Mouse (Mus musculus) CH12.LX (cell line): ENCODE measurements at regions not wholly inside any gene's neighbourhood (a gene's known extent, or its start where the extent isn't known, plus 50 kb on each side); places are given as distances from the start of the nearest gene placed in this dataset.
A peak's percentile ranks its signal among the peaks of the same experiment; 100 is the strongest.

Experiments used
- DNase-seq: peaks from one replicate; pipeline ENCODE4 v3.0.0-alpha.2; 2013; ENCODE audit errors: extremely low read depth
- H3K27ac ChIP-seq: 2 replicates; pipeline ENCODE4 v1.5.1; 2012; ENCODE audit warnings: low read depth, mild to moderate bottlenecking, control low read depth, moderate library complexity; ENCODE audit not compliant: insufficient read depth
- H3K27me3 ChIP-seq: replicated peaks from 2 replicates; pipeline ENCODE3; 2012; ENCODE audit warnings: inconsistent platforms
- H3K36me3 ChIP-seq, 2 experiments: replicated peaks in 1 of 2; 2 replicates each; pipeline versions ENCODE3 to v1.6.1; 2012; ENCODE audit warnings: inconsistent platforms in 1 of 2, low read length in 1 of 2, mild to moderate bottlenecking in 1 of 2, mixed read lengths in 1 of 2, moderate library complexity in 1 of 2; ENCODE audit not compliant: control insufficient read depth in 1 of 2, insufficient read depth in 1 of 2
- H3K4me1 ChIP-seq, 2 experiments: 2 replicates each; pipeline ENCODE4 v1.6.1; 2012; ENCODE audit warnings: inconsistent platforms in 1 of 2, moderate library complexity in 1 of 2; ENCODE audit not compliant: insufficient read depth in 2 of 2, control insufficient read depth in 1 of 2
- H3K4me2 ChIP-seq: 2 replicates; pipeline ENCODE4 v1.6.1; 2012; ENCODE audit warnings: low read depth, mild to moderate bottlenecking, control low read depth; ENCODE audit not compliant: poor library complexity, insufficient read depth, severe bottlenecking
- H3K4me3 ChIP-seq, 3 experiments: fragments of 150-350 bp in 1 of 3; sonication (generic) in 1 of 3; replicated peaks in 1 of 3; 2 replicates each; pipeline versions ENCODE3 to v1.5.1; 2011 to 2012; ENCODE audit warnings: low read depth in 2 of 3, low read length in 2 of 3, mild to moderate bottlenecking in 2 of 3, moderate library complexity in 2 of 3, control low read depth in 1 of 3, improper control_type of control experiment in 1 of 3, inconsistent platforms in 1 of 3, mixed read lengths in 1 of 3; ENCODE audit not compliant: poor library complexity in 1 of 3
- H3K79me2 ChIP-seq: replicated peaks from 2 replicates; pipeline ENCODE4 v1.6.1; 2012; ENCODE audit warnings: mild to moderate bottlenecking, moderate library complexity; ENCODE audit not compliant: control insufficient read depth, poor library complexity, insufficient read depth, severe bottlenecking; ENCODE audit errors: extremely low read depth
- H3K9ac ChIP-seq: 2 replicates; pipeline ENCODE4 v1.6.1; 2012; ENCODE audit warnings: low read depth, mild to moderate bottlenecking, control low read depth, moderate library complexity; ENCODE audit not compliant: insufficient read depth
- H3K9me3 ChIP-seq: replicated peaks from 2 replicates; pipeline ENCODE3; 2012; ENCODE audit warnings: low read length, inconsistent platforms, mixed read lengths
- BHLHE40 ChIP-seq: IDR thresholded peaks from 2 replicates; pipeline ENCODE4 v1.6.1; 2011; ENCODE audit warnings: mild to moderate bottlenecking, low read depth, low read length, improper control_type of control experiment
- CHD1 ChIP-seq: IDR thresholded peaks from 2 replicates; pipeline ENCODE4 v1.6.1; 2012; ENCODE audit warnings: low read depth, low read length, improper control_type of control experiment, inconsistent platforms
- CHD2 ChIP-seq: IDR thresholded peaks from 2 replicates; pipeline ENCODE4 v1.6.1; 2011; ENCODE audit warnings: low read length, improper control_type of control experiment
- CTCF ChIP-seq, 2 experiments: IDR thresholded peaks in 1 of 2; conservative IDR thresholded peaks in 1 of 2; 2 replicates each; pipeline ENCODE4 v1.5.1; 2011 to 2012; ENCODE audit warnings: low read depth in 2 of 2, low read length in 2 of 2, improper control_type of control experiment in 1 of 2, inconsistent platforms in 1 of 2, mild to moderate bottlenecking in 1 of 2, moderate library complexity in 1 of 2
- E2F4 ChIP-seq: IDR thresholded peaks from 2 replicates; pipeline ENCODE4 v1.6.1; 2011; ENCODE audit warnings: low read depth, low read length, improper control_type of control experiment; ENCODE audit not compliant: insufficient replicate concordance
- EP300 ChIP-seq: IDR thresholded peaks from 2 replicates; pipeline ENCODE4 v1.6.1; 2011; ENCODE audit warnings: low read length, improper control_type of control experiment
- ETS1 ChIP-seq: conservative IDR thresholded peaks from 2 replicates; pipeline ENCODE4 v1.6.1; 2012; ENCODE audit warnings: low read depth, mild to moderate bottlenecking, inconsistent platforms, low read length, improper control_type of control experiment, moderate library complexity
- IRF4 ChIP-seq: IDR thresholded peaks from 2 replicates; pipeline ENCODE4 v1.6.1; 2014; ENCODE audit warnings: low read depth, mild to moderate bottlenecking, inconsistent platforms, low read length, improper control_type of control experiment
- JUND ChIP-seq: conservative IDR thresholded peaks from 2 replicates; pipeline ENCODE4 v1.6.1; 2011; ENCODE audit warnings: low read depth, low read length, improper control_type of control experiment
- KAT2A ChIP-seq: IDR thresholded peaks from 2 replicates; pipeline ENCODE4 v1.6.1; 2012; ENCODE audit warnings: low read length, improper control_type of control experiment, inconsistent platforms; ENCODE audit not compliant: insufficient replicate concordance
- MAFK ChIP-seq: IDR thresholded peaks from 2 replicates; pipeline ENCODE4 v1.6.1; 2011; ENCODE audit warnings: low read length, improper control_type of control experiment; ENCODE audit not compliant: insufficient replicate concordance
- MXI1 ChIP-seq: IDR thresholded peaks from 2 replicates; pipeline ENCODE4 v1.6.1; 2011; ENCODE audit warnings: mild to moderate bottlenecking, low read depth, low read length, improper control_type of control experiment
- MYC ChIP-seq: IDR thresholded peaks from 2 replicates; pipeline ENCODE4 v1.6.1; 2011; ENCODE audit warnings: low read depth, mild to moderate bottlenecking, improper control_type of control experiment, low read length
- NRF1 ChIP-seq: IDR thresholded peaks from 2 replicates; pipeline ENCODE4 v1.6.1; 2014; ENCODE audit warnings: low read depth, mild to moderate bottlenecking, inconsistent platforms, low read length, improper control_type of control experiment, moderate library complexity
- PAX5 ChIP-seq: IDR thresholded peaks from 2 replicates; pipeline ENCODE4 v1.6.1; 2012; ENCODE audit warnings: low read length, inconsistent platforms, mixed read lengths
- POLR2A ChIP-seq: IDR thresholded peaks from 2 replicates; pipeline ENCODE4 v1.6.1; 2011; ENCODE audit warnings: low read depth, mild to moderate bottlenecking, improper control_type of control experiment, low read length
- POLR2AphosphoS2 ChIP-seq: IDR thresholded peaks from 2 replicates; pipeline ENCODE4 v1.6.1; 2011; ENCODE audit warnings: low read depth, low read length, improper control_type of control experiment
- RAD21 ChIP-seq: IDR thresholded peaks from 2 replicates; pipeline ENCODE4 v1.6.1; 2011; ENCODE audit warnings: low read depth, mild to moderate bottlenecking, low read length, improper control_type of control experiment, moderate library complexity
- RCOR1 ChIP-seq: conservative IDR thresholded peaks from 2 replicates; pipeline ENCODE4 v1.6.1; 2012; ENCODE audit warnings: low read depth, mild to moderate bottlenecking, inconsistent platforms, low read length, improper control_type of control experiment
- SIN3A ChIP-seq: IDR thresholded peaks from 2 replicates; pipeline ENCODE4 v1.6.1; 2012; ENCODE audit warnings: low read length, improper control_type of control experiment, inconsistent platforms
- TBP ChIP-seq: conservative IDR thresholded peaks from 2 replicates; pipeline ENCODE4 v1.6.1; 2011; ENCODE audit warnings: low read depth, low read length, improper control_type of control experiment
- TCF12 ChIP-seq: IDR thresholded peaks from 2 replicates; pipeline ENCODE4 v1.6.1; 2014; ENCODE audit warnings: low read depth, mild to moderate bottlenecking, inconsistent platforms, low read length, improper control_type of control experiment
- UBTF ChIP-seq: IDR thresholded peaks from 2 replicates; pipeline ENCODE4 v1.6.1; 2012; ENCODE audit warnings: low read depth, mild to moderate bottlenecking, inconsistent platforms, low read length, improper control_type of control experiment, moderate library complexity
- USF1 ChIP-seq: IDR thresholded peaks from 2 replicates; pipeline ENCODE4 v1.6.1; 2014; ENCODE audit warnings: low read depth, mild to moderate bottlenecking, inconsistent platforms, low read length, improper control_type of control experiment
- USF2 ChIP-seq: conservative IDR thresholded peaks from 2 replicates; pipeline ENCODE4 v1.6.1; 2011; ENCODE audit warnings: low read depth, low read length, improper control_type of control experiment
- ZC3H11A ChIP-seq: IDR thresholded peaks from 2 replicates; pipeline ENCODE4 v1.6.1; 2012; ENCODE audit warnings: low read depth, mild to moderate bottlenecking, inconsistent platforms, low read length, improper control_type of control experiment
- ZKSCAN1 ChIP-seq: IDR thresholded peaks from 2 replicates; pipeline ENCODE4 v1.6.1; 2012; ENCODE audit warnings: low read depth, inconsistent platforms, low read length, improper control_type of control experiment, borderline replicate concordance
- ZMIZ1 ChIP-seq: IDR thresholded peaks from 2 replicates; pipeline ENCODE4 v1.6.1; 2012; ENCODE audit warnings: low read depth, mild to moderate bottlenecking, inconsistent platforms, low read length, improper control_type of control experiment
- dilution Hi-C: fragments of 300-500 bp; cut with MboI; formaldehyde crosslinking; loops from 2 replicates; pipeline ENCODE4 v1.14.3; 2020; ENCODE audit warnings: low sequenced_read_pairs; ENCODE audit not compliant: extremely low pct_unique_long_range_greater_than_20kb, extremely low pct_ligation_motif_present
- in situ Hi-C: fragments of 300-500 bp; cut with MboI; formaldehyde crosslinking; loops from 3 replicates; pipeline ENCODE4 v1.14.3; 2019; ENCODE audit warnings: low sequenced_read_pairs, low pct_ligation_motif_present, low pct_unique_long_range_greater_than_20kb, mixed read lengths

GRCm38 (mm10) chr3:143569930-143570329, 635.1 kb downstream of the Lmo4 start:
- Histone ChIP-seq H3K4me3 (no peak overlapping the region), H3K4me2 (no peak overlapping the region), H3K36me3 (no peaks in the 10 kb centered on the region), H3K4me1 (0 out of 4 replicates have a peak, but pooled peaks cover 0 to 3% of the 10 kb centered on the region in 2 experiments), H3K9ac (no peak overlapping the region), H3K27ac (no peak overlapping the region), H3K79me2 (no peaks in the 10 kb centered on the region), H3K27me3 (no peaks in the 10 kb centered on the region), H3K9me3 (no peaks in the 10 kb centered on the region)
- TF ChIP-seq ZMIZ1 (no peak), BHLHE40 (no peak), CHD2 (no peak), RAD21 (no peak), CHD1 (no peak), USF2 (no peak), NRF1 (no peak), MYC (no peak), E2F4 (no peak), KAT2A (no peak), POLR2AphosphoS2 (no peak), POLR2A (no peak), PAX5 (no peak), ZC3H11A (no peak), IRF4 (no peak), USF1 (no peak), UBTF (no peak)
- in situ Hi-C loops, result no loop called here
- dilution Hi-C loops, result no loop called here
- DNase-seq, result no peak

- dilution Hi-C loops, result no loop called here
- H3K4me1 ChIP-seq, result peaks cover 2 to 5% of the 10 kb centered on the region in 2 experiments; a peak in 1 of 4 replicates
- in situ Hi-C loops, result no loop called here
- no peaks in the 10 kb centered on the region for H3K79me2 ChIP-seq
- no peak for DNase-seq
- no peak for TF ChIP-seq TCF12
- no peak for TF ChIP-seq ETS1
- no peak for TF ChIP-seq CTCF (conservative IDR thresholded peaks at IDR 0.05 in 1 of 2, IDR thresholded peaks at IDR 0.05 in 1 of 2; ENCODE audit: low read depth in 2 of 2, low read length in 2 of 2)
- no peak for TF ChIP-seq MXI1
- TF ChIP-seq JUND, result no peak
- TF ChIP-seq TBP, result no peak
- 0 out of 2 replicates have a peak, but pooled peaks have one; percentile 16 for TF ChIP-seq BHLHE40
- 0 out of 2 replicates have a peak, but pooled peaks have one; percentile 37 for TF ChIP-seq RCOR1
- no peak for TF ChIP-seq MYC
- TF ChIP-seq CHD2, result no peak
- TF ChIP-seq USF1, result no peak
- no peak for TF ChIP-seq CHD1
- peak; percentile 55 for TF ChIP-seq ZKSCAN1
- TF ChIP-seq NRF1, result no peak
- TF ChIP-seq POLR2A, result no peak
- 0 out of 2 replicates have a peak, but pooled peaks have one; percentile 48 for TF ChIP-seq SIN3A
- TF ChIP-seq MAFK, result peak; percentile 94
- peak; percentile 38 for TF ChIP-seq EP300
- no peak for TF ChIP-seq KAT2A
- peak; percentile 22; the same call in 1 of the 2 replicates for TF ChIP-seq IRF4
- TF ChIP-seq ZMIZ1, result no peak
- TF ChIP-seq PAX5, result no peak
- TF ChIP-seq, all 38 proteins: peak for 7
- Histone ChIP-seq H3K9ac (no peak overlapping the region), H3K36me3 (no peaks in the 10 kb centered on the region), H3K9me3 (no peaks in the 10 kb centered on the region), H3K27ac (no peak overlapping the region), H3K4me3 (no peak overlapping the region), H3K4me2 (peak overlapping the region; percentile 37; the same call in 1 of the 2 replicates), H3K27me3 (no peaks in the 10 kb centered on the region)
These were observed 640.0 kb downstream of the Lmo4 start for GRCm38 (mm10) chr3:143565067-143565466.
